Mouse (Mus musculus) intestine, postnatal 0 days (tissue): ENCODE measurements at regions not wholly inside any gene's neighbourhood (a gene's known extent, or its start where the extent isn't known, plus 50 kb on each side); places are given as distances from the start of the nearest gene placed in this dataset.

ENCODE experiments used
- ATAC-seq: fragments of 200-750 bp; cut with Nextera tagmentation; 2 replicates; pipeline ENCODE4 v1.8.0; 2017; ENCODE audit warnings: mild to moderate bottlenecking, moderate TSS enrichment, moderate library complexity
- H3K27ac ChIP-seq: fragments of 300-500 bp; sonication (generic); 2 replicates; pipeline ENCODE4 v1.5.1; 2014; ENCODE audit warnings: mild to moderate bottlenecking, low read depth, low read length, moderate library complexity
- H3K27me3 ChIP-seq: fragments of 300-500 bp; sonication (generic); replicated peaks from 2 replicates; pipeline ENCODE4 v1.6.1; 2014; ENCODE audit warnings: low read length, mixed read lengths; ENCODE audit not compliant: control insufficient read depth, insufficient read depth
- H3K36me3 ChIP-seq: fragments of 300-500 bp; sonication (generic); 2 replicates; pipeline ENCODE4 v1.6.1; 2014; ENCODE audit warnings: mild to moderate bottlenecking, moderate library complexity; ENCODE audit not compliant: control insufficient read depth, insufficient read depth
- H3K4me1 ChIP-seq: fragments of 300-500 bp; sonication (generic); replicated peaks from 2 replicates; pipeline ENCODE4 v1.6.1; 2014; ENCODE audit warnings: antibody characterized with exemption, low read length, mixed read lengths; ENCODE audit not compliant: control insufficient read depth, insufficient read depth
- H3K4me2 ChIP-seq: fragments of 300-500 bp; sonication (generic); replicated peaks from 2 replicates; pipeline ENCODE4 v1.6.1; 2014; ENCODE audit warnings: low read depth, mild to moderate bottlenecking, moderate library complexity
- H3K4me3 ChIP-seq: fragments of 300-500 bp; sonication (generic); 2 replicates; pipeline ENCODE4 v1.5.1; 2014; ENCODE audit warnings: low read depth, low read length
- H3K9ac ChIP-seq: fragments of 300-500 bp; sonication (generic); 2 replicates; pipeline ENCODE4 v1.6.1; 2014; ENCODE audit warnings: mild to moderate bottlenecking, low read depth, low read length
- H3K9me3 ChIP-seq: fragments of 300-500 bp; sonication (generic); 2 replicates; pipeline ENCODE4 v1.6.1; 2016; ENCODE audit warnings: mixed run types; ENCODE audit not compliant: control insufficient read depth
- CTCF ChIP-seq: sonication (generic); IDR thresholded peaks from 2 replicates; pipeline ENCODE4 v1.5.1; 2016; ENCODE audit warnings: low read depth, mild to moderate bottlenecking, control low read depth, antibody characterized with exemption, moderate library complexity
- WGBS: fragments of 180-500 bp; shearing (Covaris S2); extraction: QIAGEN DNeasy Blood & Tissue Kit; methylation state at CpG from one replicate; pipeline ENCODE4 v1.1.7; 2014; 5-methylcytosine and 5-hydroxymethylcytosine counted together

- Histone ChIP-seq H3K4me2 (no peak overlapping the region), H3K9ac (no peak overlapping the region), H3K4me3 (no peak overlapping the region), H3K4me1 (no peaks in the 10 kb centered on the region), H3K36me3 (no peaks in the 10 kb centered on the region), H3K9me3 (no peaks in the 10 kb centered on the region), H3K27me3 (no peaks in the 10 kb centered on the region), H3K27ac (no peak overlapping the region)
- WGBS = 35% methylated on average over 1 of the region's 1 CpGs
- ATAC-seq = no peak
- TF ChIP-seq CTCF = no peak
These were observed 1685.5 kb upstream of the Dsel start for GRCm38 (mm10) chr1:113550172-113550571.

GRCm38 (mm10) chr1:113539981-113540380 is 1675.3 kb upstream of the Dsel start:
- no peak overlapping the region for H3K4me2 ChIP-seq
- H3K4me3 ChIP-seq = no peak overlapping the region
- H3K27me3 ChIP-seq = no peaks in the 10 kb centered on the region
- no peak for TF ChIP-seq CTCF
- H3K4me1 ChIP-seq = no peaks in the 10 kb centered on the region
- no peak overlapping the region for H3K27ac ChIP-seq
- H3K9me3 ChIP-seq = no peaks in the 10 kb centered on the region
- H3K36me3 ChIP-seq = no peaks in the 10 kb centered on the region
- no peak overlapping the region for H3K9ac ChIP-seq
- no peak for ATAC-seq

GRCm38 (mm10) chr1:113530553-113530952 is 1665.8 kb upstream of the Dsel start:
- no peaks in the 10 kb centered on the region for H3K36me3 ChIP-seq
- ATAC-seq = no peak
- H3K4me1 ChIP-seq = no peaks in the 10 kb centered on the region
- no peak overlapping the region for H3K4me2 ChIP-seq
- 89% methylated on average over 3 of the region's 3 CpGs for WGBS
- no peak overlapping the region for H3K4me3 ChIP-seq
- H3K27ac ChIP-seq = no peak overlapping the region
- TF ChIP-seq CTCF = no peak
- no peaks in the 10 kb centered on the region for H3K27me3 ChIP-seq
- H3K9me3 ChIP-seq = no peaks in the 10 kb centered on the region
- no peak overlapping the region for H3K9ac ChIP-seq

GRCm38 (mm10) chr1:113495987-113496386 is 1631.3 kb upstream of the Dsel start:
- no peaks in the 10 kb centered on the region for H3K9me3 ChIP-seq
- H3K9ac ChIP-seq = no peak overlapping the region
- no peaks in the 10 kb centered on the region for H3K27me3 ChIP-seq
- H3K27ac ChIP-seq = no peak overlapping the region
- no peak overlapping the region for H3K4me3 ChIP-seq
- WGBS = 28% methylated on average over 2 of the region's 2 CpGs
- H3K36me3 ChIP-seq = no peaks in the 10 kb centered on the region
- no peaks in the 10 kb centered on the region for H3K4me1 ChIP-seq
- peak; percentile 63; the same call in 1 of the 2 replicates for ATAC-seq
- TF ChIP-seq CTCF = no peak
- H3K4me2 ChIP-seq = no peak overlapping the region

GRCm38 (mm10) chr1:113490243-113491003 is 1625.7 kb upstream of the Dsel start:
- no peak for TF ChIP-seq CTCF
- Histone ChIP-seq H3K36me3 (no peaks in the 10 kb centered on the region), H3K4me3 (no peak overlapping the region), H3K27ac (peak overlapping the region; percentile 15; the same call in 1 of the 2 replicates), H3K9me3 (no peaks in the 10 kb centered on the region), H3K4me2 (no peak overlapping the region), H3K27me3 (no peaks in the 10 kb centered on the region), H3K4me1 (no peaks in the 10 kb centered on the region), H3K9ac (no peak overlapping the region)
- 56% methylated on average over 5 of the region's 5 CpGs for WGBS
- peak; percentile 96 for ATAC-seq

- Histone ChIP-seq H3K4me3 (no peak overlapping the region), H3K27me3 (no peaks in the 10 kb centered on the region), H3K36me3 (no peaks in the 10 kb centered on the region), H3K9ac (no peak overlapping the region), H3K4me2 (no peak overlapping the region), H3K27ac (no peak overlapping the region), H3K9me3 (no peaks in the 10 kb centered on the region), H3K4me1 (no peaks in the 10 kb centered on the region)
- 73% methylated on average over 7 of the region's 7 CpGs for WGBS
- ATAC-seq = no peak
- TF ChIP-seq CTCF = no peak
These were observed 1592.0 kb upstream of the Dsel start for GRCm38 (mm10) chr1:113456538-113457273.
